Mouse (Mus musculus): ENCODE data around the gene St6galnac4. TPM values are rescaled to one million over a fixed set of nuclear protein-coding genes. Genes with fewer than 3 reads are reported as not detected.

The St6galnac4 gene
- total RNA-seq, 2 experiments from 2014 or later: 40.1 to 41.1 TPM

- intact Hi-C loops (cut with DNase I): no loop called here
- DNase-seq (ENCODE audit: low spot score in 2 of 2): no peak
Measured at GRCm38 (mm10) chr2:32596725-32597124, 9.8 kb downstream of the St6galnac4 start.

GRCm38 (mm10) chr2:32597248-32597647 is 10.4 kb downstream of the St6galnac4 start:
- intact Hi-C loops (cut with DNase I): no loop called here

DNA sequence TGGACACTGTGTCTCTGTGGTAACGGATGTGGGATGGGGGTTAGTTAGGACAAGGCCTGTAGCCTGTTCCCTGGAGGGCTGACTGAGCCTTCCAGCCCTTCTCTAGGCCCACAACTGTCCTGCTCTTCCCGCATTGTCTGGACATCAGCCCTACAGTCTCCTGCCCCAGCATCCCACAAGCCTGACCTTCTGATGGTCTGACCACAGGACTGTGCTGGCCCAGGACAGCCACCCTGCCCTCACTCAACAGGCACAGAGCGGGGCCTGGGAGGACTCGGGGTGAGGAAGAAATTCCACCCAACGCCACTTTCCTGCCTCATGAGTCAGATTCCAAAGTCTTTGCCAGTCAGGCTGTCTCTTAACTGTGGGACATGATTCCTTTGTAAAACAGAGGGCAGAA is 10.8 kb downstream of the St6galnac4 start:
- intact Hi-C loops (cut with DNase I): no loop called here

More at GRCm38 (mm10) chr2:32597248-32597647, 10.4 kb downstream of the St6galnac4 start:
- no peak for DNase-seq (ENCODE audit: low spot score in 2 of 2)

GRCm38 (mm10) chr2:32598506-32598905 is 11.6 kb downstream of the St6galnac4 start:
- no peak for DNase-seq (ENCODE audit: low spot score in 2 of 2)
- intact Hi-C loops (cut with DNase I): no loop called here

More for the DNA sequence above, 10.8 kb downstream of the St6galnac4 start:
- no peak for DNase-seq (ENCODE audit: low spot score in 2 of 2)

DNA sequence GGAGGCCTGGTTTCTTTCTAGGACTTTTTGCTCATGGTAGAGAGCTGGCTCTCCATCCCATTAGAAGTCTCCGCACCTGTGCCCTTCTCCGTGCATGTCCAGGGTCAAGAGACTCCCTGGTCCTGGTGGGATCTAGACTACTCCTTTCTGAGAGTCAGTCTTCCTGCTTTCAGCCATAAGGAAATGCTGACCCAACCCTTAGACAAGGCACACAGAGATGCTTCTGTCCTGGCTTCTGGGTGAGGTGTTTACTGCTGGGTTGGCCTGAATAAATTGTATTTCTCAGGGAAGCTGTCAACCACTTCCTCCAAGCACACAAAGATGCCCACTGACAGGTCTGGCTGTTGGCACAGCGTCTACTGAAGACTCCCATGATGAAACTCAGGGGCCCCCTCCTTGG is 12.5 kb downstream of the St6galnac4 start, which contains the start of gene St6galnac6:
TSS of gene St6galnac6 (plus strand) at position 301 of the 400 bp plus-strand sequence.
- intact Hi-C loops (cut with DNase I): no loop called here

DNA sequence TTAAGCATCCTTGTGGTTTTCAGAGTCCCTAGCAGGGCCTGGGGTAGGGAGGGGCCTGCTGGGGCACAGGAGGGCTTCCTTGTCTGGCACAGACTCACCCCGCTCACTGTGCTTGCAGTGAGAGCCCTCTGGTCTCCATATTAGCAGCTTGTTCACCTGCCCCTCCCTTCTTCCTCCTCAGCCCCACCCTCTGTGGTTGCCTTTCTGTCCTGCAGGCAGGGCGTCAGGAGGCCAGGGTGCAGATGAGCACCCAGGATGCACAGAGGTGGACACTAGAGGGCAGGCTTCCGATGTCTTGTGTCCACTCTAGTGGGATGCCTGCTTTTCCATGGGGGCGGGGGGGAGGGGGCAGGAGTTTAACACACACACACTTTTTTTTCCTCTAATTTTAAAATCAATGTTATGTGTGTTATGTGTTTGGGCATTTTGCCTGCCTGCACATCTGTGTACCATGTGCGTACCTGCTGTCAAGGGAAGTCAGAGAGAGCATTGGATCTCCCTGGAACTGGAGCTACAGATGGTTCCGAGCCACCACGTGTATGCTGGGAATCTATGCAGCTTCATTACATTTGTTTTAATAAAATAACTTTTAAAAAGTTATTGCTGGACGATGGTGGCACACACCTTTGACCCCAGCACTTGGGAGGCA is 14.6 kb downstream of the St6galnac4 start:
- intact Hi-C loops (cut with DNase I): no loop called here
- no peak for DNase-seq (ENCODE audit: low spot score in 2 of 2)

More for the DNA sequence above, 12.5 kb downstream of the St6galnac4 start, which contains the start of gene St6galnac6:
- DNase-seq (ENCODE audit: low spot score in 2 of 2): no peak

DNA sequence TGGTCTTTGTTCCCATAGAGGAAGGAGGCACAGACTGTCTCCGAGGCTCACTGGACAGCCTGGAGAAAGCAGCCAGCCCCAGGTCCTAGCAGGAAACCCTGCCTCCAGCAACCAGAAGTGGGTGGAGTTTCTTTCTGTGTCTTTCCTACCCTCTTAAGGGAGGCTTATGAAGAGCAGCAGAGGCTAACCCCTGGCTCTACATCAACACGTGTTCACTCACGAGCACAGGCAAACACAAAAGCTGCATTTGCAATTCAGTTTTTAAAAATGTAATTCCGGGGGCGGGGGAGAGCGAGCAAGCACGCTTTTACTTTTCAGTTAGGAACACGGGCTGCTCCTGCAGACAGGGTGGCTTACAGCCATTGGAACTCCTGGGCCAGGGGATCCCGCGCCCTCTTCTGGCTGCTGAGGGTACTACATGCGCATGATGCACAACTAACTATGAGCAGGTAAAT is 15.7 kb downstream of the St6galnac4 start:
- peak; percentile 85 to 93 for DNase-seq (ENCODE audit: low spot score in 2 of 2)
- intact Hi-C loops (cut with DNase I): no loop called here

DNA sequence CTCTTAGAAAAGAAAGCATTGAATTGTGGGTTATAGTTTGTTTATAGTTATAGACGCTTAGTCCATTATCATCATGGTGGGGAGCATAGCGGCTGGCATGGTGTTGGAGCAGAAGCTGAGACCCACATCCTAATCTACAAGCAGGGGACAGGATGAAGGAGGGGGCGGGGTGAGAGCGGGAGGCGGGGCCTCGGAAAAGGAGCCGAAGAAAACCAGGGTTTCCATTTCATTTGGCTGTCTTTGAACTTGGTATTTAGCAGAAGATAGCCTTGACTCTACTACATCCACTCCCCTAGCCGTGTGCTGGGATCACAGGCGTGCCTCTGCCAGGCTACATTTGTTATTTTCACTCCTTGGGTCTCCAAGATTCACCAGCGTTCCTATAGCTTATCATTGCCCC is 17.7 kb downstream of the St6galnac4 start:
- intact Hi-C loops (cut with DNase I): no loop called here
- no peak for DNase-seq (ENCODE audit: low spot score in 2 of 2)

DNA sequence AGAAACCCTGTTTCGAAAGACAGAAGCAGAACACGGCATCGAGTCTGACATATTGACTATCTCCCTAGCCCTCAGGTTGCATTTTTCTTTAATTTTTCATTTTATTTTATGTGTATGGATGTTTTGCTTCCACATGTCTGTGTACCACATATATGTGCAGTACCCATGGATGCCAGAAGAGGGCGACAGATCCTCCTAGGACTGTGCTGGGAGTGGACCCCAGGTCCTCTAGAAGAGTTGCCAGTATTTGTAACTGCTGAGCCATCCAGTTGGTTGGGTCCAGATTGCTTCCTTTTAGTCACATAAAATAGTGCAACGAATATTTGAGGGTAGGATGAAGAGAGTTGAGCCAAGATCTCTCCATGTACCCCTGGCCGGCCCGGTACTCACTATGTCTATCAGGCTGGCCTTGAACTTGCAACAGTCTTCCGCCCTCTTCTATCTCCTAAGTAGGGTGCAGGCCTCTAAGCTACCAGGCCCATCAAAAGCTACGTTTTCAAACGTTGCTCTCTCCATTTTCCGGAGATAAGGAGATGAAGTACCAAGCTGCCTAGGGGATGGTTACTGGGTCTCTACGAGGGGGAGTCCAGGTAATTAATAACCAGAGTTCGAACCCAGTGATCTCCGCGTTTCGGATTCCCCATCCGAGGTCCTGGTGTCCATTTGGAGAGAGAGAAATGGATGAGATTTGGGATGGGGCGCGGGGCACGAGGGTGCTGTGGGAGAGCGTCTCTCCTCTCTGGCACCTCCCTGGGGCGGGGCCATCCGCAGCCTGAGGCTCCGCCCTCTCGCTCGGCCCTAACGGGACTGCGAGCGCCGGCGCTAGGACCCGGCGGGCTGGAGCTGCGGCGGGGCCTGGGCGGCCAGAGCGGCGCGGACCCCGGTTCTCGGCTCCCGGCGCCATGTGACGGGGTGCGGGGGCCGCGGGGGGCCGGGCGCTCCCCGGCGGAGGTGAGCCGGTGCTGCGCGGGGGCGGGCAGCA is 19.6 kb downstream of the St6galnac4 start:
- intact Hi-C loops (cut with DNase I): loop anchor here (2.0 kb wide), 1 partner anchor 20 kb away; the partner anchor contains the start of gene St6galnac4
- peak; percentile 85 to 86 for DNase-seq (ENCODE audit: low spot score in 2 of 2)

GRCm38 (mm10) chr2:32607262-32607947 is 20.5 kb downstream of the St6galnac4 start:
- DNase-seq (ENCODE audit: low spot score in 2 of 2): peak; percentile 54 to 61
- intact Hi-C loops (cut with DNase I): loop anchor here (2.0 kb wide), 1 partner anchor 21 kb away; the partner anchor contains the start of gene St6galnac4

DNA sequence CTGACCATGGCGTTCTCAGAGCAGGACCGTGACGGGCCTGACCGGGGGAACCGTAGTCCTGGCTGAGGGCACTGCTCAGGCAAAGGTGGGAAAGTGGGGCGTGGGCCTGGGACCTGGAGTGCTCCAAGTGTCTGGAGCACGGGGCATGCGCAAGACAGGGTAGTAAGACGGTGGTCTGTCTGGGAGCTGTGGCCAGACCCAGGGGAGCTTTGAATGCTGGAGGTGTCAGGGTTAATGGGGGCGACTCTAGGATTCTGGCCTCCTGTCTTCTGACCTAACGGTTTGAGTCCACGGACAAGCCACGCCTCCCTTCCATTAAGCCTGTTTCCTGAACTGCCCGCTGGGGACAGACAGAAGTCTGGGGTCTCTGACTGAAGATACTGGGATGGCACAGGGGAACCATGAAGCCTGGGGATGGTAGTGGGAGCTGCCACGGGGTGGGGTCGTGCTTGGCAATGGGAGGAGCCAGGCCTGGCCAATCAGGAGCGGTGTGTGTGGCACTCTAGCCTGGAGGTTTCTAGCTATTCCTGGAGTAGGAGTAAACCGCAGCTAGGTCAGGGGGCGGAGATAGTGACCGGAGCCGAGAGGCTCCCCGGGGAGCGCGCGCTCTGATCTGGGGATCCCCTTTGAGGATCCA is 21.4 kb downstream of the St6galnac4 start:
- DNase-seq (ENCODE audit: low spot score in 2 of 2): peak in 1 of 2 experiments; percentile 63
- intact Hi-C loops (cut with DNase I): no loop called here

DNA sequence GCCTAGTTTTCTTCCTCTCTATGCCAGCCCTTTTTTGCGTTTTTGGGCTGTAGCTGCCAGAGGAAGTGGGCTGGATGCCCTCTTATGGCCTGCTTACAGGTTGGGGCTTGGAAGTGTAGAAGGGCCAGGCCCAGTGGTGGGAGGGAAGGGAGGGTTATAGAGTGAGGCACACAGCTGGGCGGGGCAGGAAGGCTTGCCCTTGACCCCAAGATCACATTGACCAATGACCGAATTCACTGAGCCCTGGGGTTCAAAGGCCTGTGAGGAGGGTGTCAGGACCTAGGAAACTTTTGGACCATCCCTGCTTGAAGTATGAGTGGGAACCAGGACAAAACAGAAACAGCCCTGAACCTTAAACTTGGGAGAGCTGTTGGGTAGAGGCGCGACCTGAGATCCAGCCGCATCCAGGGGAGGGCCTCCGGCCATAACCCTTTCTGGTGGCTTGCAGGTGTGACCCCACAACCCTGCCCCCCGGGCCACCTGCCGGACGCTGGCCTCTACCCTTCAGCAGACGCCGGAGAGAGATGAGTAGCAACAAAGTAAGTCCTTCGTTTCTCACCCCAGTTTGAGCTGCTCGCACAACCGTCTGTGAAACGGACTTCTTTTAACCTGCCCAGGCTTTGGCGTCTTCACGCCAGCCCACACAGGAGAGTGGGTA is 22.0 kb downstream of the St6galnac4 start:
- no peak for DNase-seq (ENCODE audit: low spot score in 2 of 2)
- intact Hi-C loops (cut with DNase I): no loop called here

DNA sequence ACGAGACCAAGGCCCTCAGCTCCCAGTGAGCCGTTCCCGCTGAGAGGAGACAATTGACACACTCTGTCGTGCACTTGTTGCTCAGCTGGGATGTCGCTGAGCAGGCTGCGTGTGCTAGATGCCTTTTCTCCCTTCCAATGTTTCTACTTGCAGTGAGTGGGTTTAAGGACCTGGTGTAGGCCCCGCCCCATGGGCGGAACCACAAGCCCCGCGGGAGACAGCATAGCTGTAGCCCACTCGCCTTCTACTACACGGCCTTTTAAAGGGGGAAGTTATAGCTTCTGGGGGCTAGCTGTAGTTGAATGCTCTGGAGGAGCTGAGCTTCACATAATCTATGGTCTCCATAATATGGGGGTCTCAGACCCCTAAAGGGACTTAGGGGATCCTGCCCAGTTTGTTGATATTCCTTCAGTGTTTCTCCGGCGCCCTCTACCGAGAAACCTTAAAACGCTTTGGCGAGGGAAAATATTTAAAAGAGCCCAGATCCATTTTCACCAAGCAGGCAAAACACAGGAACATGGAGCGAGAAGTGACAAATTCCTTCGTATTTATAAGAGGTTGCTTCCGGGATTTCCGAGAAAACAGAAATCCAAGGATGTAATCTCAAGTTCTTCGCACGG is 23.8 kb downstream of the St6galnac4 start:
- DNase-seq (ENCODE audit: low spot score in 2 of 2): peak in 1 of 2 experiments; percentile 63
- intact Hi-C loops (cut with DNase I): no loop called here

- DNase-seq (ENCODE audit: low spot score in 2 of 2): no peak
- intact Hi-C loops (cut with DNase I): no loop called here
Measured at GRCm38 (mm10) chr2:32612274-32612673, 25.4 kb downstream of the St6galnac4 start.

- intact Hi-C loops (cut with DNase I): loop anchor here (5.0 kb wide), 1 partner anchor 35 kb away; no protein-coding TSS in a partner anchor
- DNase-seq (ENCODE audit: low spot score in 2 of 2): no peak
Measured at GRCm38 (mm10) chr2:32617109-32617508, 30.2 kb downstream of the St6galnac4 start.

DNA sequence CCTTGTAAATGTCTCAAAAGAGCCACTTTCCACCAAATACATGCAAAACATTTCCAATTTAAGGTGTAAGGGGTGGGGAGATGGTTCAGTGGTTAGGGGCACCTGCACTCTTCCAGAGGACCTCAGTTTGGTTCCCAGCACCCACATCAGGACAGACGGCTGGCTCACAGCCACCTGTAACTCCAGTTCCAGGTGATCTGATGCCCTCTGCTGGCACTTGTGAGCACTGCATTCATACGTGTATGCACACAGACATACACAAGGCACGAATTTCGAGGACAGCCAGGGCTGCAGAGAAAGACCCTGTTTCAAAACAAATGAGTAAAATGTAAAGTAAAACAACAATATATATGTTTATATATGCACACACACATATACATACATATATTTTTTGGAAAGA is 30.7 kb downstream of the St6galnac4 start:
- intact Hi-C loops (cut with DNase I): loop anchor here (5.0 kb wide), 1 partner anchor 35 kb away; no protein-coding TSS in a partner anchor
- DNase-seq (ENCODE audit: low spot score in 2 of 2): no peak

DNA sequence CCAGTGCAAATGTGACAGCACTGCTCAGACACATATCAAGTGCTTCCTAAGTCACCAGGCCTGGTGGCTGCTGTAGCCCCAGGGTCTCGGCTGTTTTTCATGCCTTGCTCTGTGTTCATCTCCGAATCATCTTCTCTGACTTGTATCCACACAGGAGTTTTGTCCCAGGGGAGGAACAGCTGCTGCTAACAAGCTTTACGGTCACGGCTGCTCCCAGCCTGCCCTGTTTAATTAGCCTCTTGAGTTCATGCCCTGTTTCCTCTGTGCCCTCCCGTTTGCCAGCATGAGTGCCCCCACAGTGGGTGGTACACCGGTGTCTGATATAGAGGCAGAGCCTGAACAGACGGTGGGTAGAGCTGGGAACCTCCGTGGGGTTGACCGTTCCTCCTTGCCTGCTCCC is 31.2 kb downstream of the St6galnac4 start:
- intact Hi-C loops (cut with DNase I): loop anchor here (5.0 kb wide), 1 partner anchor 36 kb away; no protein-coding TSS in a partner anchor

More for the DNA sequence above, 31.2 kb downstream of the St6galnac4 start:
- DNase-seq (ENCODE audit: low spot score in 2 of 2): no peak

All from left cerebral cortex, postnatal 25 days (tissue).